Mouse (Mus musculus) neural tube, embryonic 12.5 days (tissue): ENCODE measurements around the gene Cobll1. TPM values are rescaled to one million over a fixed set of nuclear protein-coding genes. Genes with fewer than 3 reads are reported as not detected.

Experiments
- ATAC-seq: fragments of 200-750 bp; cut with Nextera tagmentation; 2 replicates; pipeline ENCODE4 v1.8.0; 2017; ENCODE audit warnings: low read depth, mild to moderate bottlenecking, moderate TSS enrichment, moderate library complexity; ENCODE audit not compliant: low FRiP score
- H3K27ac ChIP-seq: fragments of 300-500 bp; sonication (generic); 2 replicates; pipeline ENCODE4 v1.5.1; 2016
- H3K27me3 ChIP-seq: fragments of 300-500 bp; sonication (generic); replicated peaks from 2 replicates; pipeline ENCODE4 v1.6.1; 2016; ENCODE audit warnings: mild to moderate bottlenecking
- H3K36me3 ChIP-seq: fragments of 300-500 bp; sonication (generic); 2 replicates; pipeline ENCODE4 v1.6.1; 2016; ENCODE audit warnings: mild to moderate bottlenecking
- H3K4me1 ChIP-seq: fragments of 300-500 bp; sonication (generic); 2 replicates; pipeline ENCODE4 v1.6.1; 2016
- H3K4me2 ChIP-seq: fragments of 300-500 bp; sonication (generic); replicated peaks from 2 replicates; pipeline ENCODE4 v1.6.1; 2016; ENCODE audit warnings: mild to moderate bottlenecking
- H3K4me3 ChIP-seq: fragments of 300-500 bp; sonication (generic); 2 replicates; pipeline ENCODE4 v1.5.1; 2016
- H3K9ac ChIP-seq: fragments of 300-500 bp; sonication (generic); 2 replicates; pipeline ENCODE4 v1.6.1; 2016; ENCODE audit warnings: mild to moderate bottlenecking
- H3K9me3 ChIP-seq: fragments of 300-500 bp; sonication (generic); 2 replicates; pipeline ENCODE4 v1.6.1; 2016; ENCODE audit warnings: mild to moderate bottlenecking
- WGBS: fragments of 180-500 bp; shearing (Covaris S2); methylation state at CpG from one replicate; pipeline ENCODE4 v1.1.7; 2016; 5-methylcytosine and 5-hydroxymethylcytosine counted together
- polyA plus RNA-seq: library from polyadenylated mRNA; unstranded; fragments of >200 nt; fragmentation: Nextera tagmentation; extraction: Ambion mirVana; gene quantifications from 2 replicates; pipeline ENCODE4 v1.2.1, GENCODE M21; 2016

The Cobll1 gene
- polyA plus RNA-seq, 1 experiment from 2014 or later = 3.0 TPM

- Histone ChIP-seq H3K4me3 (no peak overlapping the region), H3K4me1 (no peaks in the 10 kb centered on the region), H3K27me3 (no peaks in the 10 kb centered on the region), H3K27ac (no peak overlapping the region), H3K9ac (no peak overlapping the region), H3K36me3 (no peaks in the 10 kb centered on the region), H3K4me2 (no peak overlapping the region), H3K9me3 (no peaks in the 10 kb centered on the region)
- no peak for ATAC-seq
- 80% methylated on average over 7 of the region's 7 CpGs for WGBS
Measured at GRCm38 (mm10) chr2:65228426-65228825, 10.8 kb downstream of the Cobll1 start.

GRCm38 (mm10) chr2:65227898-65228290 lies 11.3 kb downstream of the Cobll1 start:
- no peak for ATAC-seq
- WGBS = 86% methylated on average over 2 of the region's 2 CpGs

GRCm38 (mm10) chr2:65227154-65227897 lies 11.9 kb downstream of the Cobll1 start:
- WGBS = 89% methylated on average over 6 of the region's 6 CpGs
- Histone ChIP-seq H3K36me3 (no peaks in the 10 kb centered on the region), H3K4me1 (no peaks in the 10 kb centered on the region), H3K27ac (no peak overlapping the region), H3K9ac (no peak overlapping the region), H3K27me3 (no peaks in the 10 kb centered on the region), H3K4me2 (no peak overlapping the region), H3K9me3 (no peaks in the 10 kb centered on the region), H3K4me3 (no peak overlapping the region)
- ATAC-seq = no peak

More at GRCm38 (mm10) chr2:65227898-65228290, 11.3 kb downstream of the Cobll1 start:
- no peaks in the 10 kb centered on the region for H3K36me3 ChIP-seq
- H3K4me1 ChIP-seq = no peaks in the 10 kb centered on the region
- H3K9ac ChIP-seq = no peak overlapping the region
- no peak overlapping the region for H3K27ac ChIP-seq
- no peaks in the 10 kb centered on the region for H3K9me3 ChIP-seq
- no peaks in the 10 kb centered on the region for H3K27me3 ChIP-seq
- H3K4me2 ChIP-seq = no peak overlapping the region
- no peak overlapping the region for H3K4me3 ChIP-seq

- Histone ChIP-seq H3K4me2 (no peak overlapping the region), H3K4me3 (no peak overlapping the region)
- 93% methylated on average over 4 of the region's 4 CpGs for WGBS
Measured at GRCm38 (mm10) chr2:65226494-65226893, 12.7 kb downstream of the Cobll1 start.

GRCm38 (mm10) chr2:65223956-65224735 lies 15.1 kb downstream of the Cobll1 start:
- H3K27ac ChIP-seq = no peak overlapping the region
- H3K4me1 ChIP-seq = no peaks in the 10 kb centered on the region
- WGBS = 83% methylated on average over 12 of the region's 12 CpGs
- no peaks in the 10 kb centered on the region for H3K9me3 ChIP-seq
- no peaks in the 10 kb centered on the region for H3K36me3 ChIP-seq
- no peak overlapping the region for H3K4me3 ChIP-seq
- no peak overlapping the region for H3K9ac ChIP-seq
- no peaks in the 10 kb centered on the region for H3K27me3 ChIP-seq
- H3K4me2 ChIP-seq = no peak overlapping the region
- ATAC-seq = no peak

More at GRCm38 (mm10) chr2:65226494-65226893, 12.7 kb downstream of the Cobll1 start:
- Histone ChIP-seq H3K27ac (no peak overlapping the region), H3K9me3 (no peaks in the 10 kb centered on the region), H3K9ac (no peak overlapping the region), H3K36me3 (no peaks in the 10 kb centered on the region), H3K27me3 (no peaks in the 10 kb centered on the region), H3K4me1 (no peaks in the 10 kb centered on the region)
- no peak for ATAC-seq

GRCm38 (mm10) chr2:65223012-65223411 lies 16.2 kb downstream of the Cobll1 start:
- no peaks in the 10 kb centered on the region for H3K27me3 ChIP-seq
- no peak overlapping the region for H3K4me3 ChIP-seq
- H3K4me2 ChIP-seq = no peak overlapping the region
- 85% methylated on average over 8 of the region's 8 CpGs for WGBS
- no peaks in the 10 kb centered on the region for H3K36me3 ChIP-seq
- no peak overlapping the region for H3K9ac ChIP-seq
- no peaks in the 10 kb centered on the region for H3K9me3 ChIP-seq
- no peak overlapping the region for H3K27ac ChIP-seq
- ATAC-seq = no peak
- no peaks in the 10 kb centered on the region for H3K4me1 ChIP-seq

- H3K4me1 ChIP-seq = no peaks in the 10 kb centered on the region
- no peaks in the 10 kb centered on the region for H3K27me3 ChIP-seq
- H3K27ac ChIP-seq = no peak overlapping the region
- no peaks in the 10 kb centered on the region for H3K9me3 ChIP-seq
- H3K4me3 ChIP-seq = no peak overlapping the region
- no peak overlapping the region for H3K4me2 ChIP-seq
- ATAC-seq = no peak
- 89% methylated on average over 2 of the region's 2 CpGs for WGBS
- H3K36me3 ChIP-seq = no peaks in the 10 kb centered on the region
- no peak overlapping the region for H3K9ac ChIP-seq
Measured at GRCm38 (mm10) chr2:65221646-65222045, 17.6 kb downstream of the Cobll1 start.

- Histone ChIP-seq H3K36me3 (no peaks in the 10 kb centered on the region), H3K4me3 (no peak overlapping the region), H3K4me2 (no peak overlapping the region), H3K4me1 (no peaks in the 10 kb centered on the region), H3K9ac (no peak overlapping the region), H3K9me3 (no peaks in the 10 kb centered on the region), H3K27me3 (no peaks in the 10 kb centered on the region), H3K27ac (no peak overlapping the region)
- no peak for ATAC-seq
- 90% methylated on average over 1 of the region's 1 CpGs for WGBS
Measured at GRCm38 (mm10) chr2:65220563-65220962, 18.6 kb downstream of the Cobll1 start.

GRCm38 (mm10) chr2:65219375-65220135 lies 19.6 kb downstream of the Cobll1 start:
- ATAC-seq = no peak
- H3K9ac ChIP-seq = no peak overlapping the region
- H3K27me3 ChIP-seq = no peaks in the 10 kb centered on the region
- no peak overlapping the region for H3K27ac ChIP-seq
- H3K9me3 ChIP-seq = no peaks in the 10 kb centered on the region
- no peaks in the 10 kb centered on the region for H3K36me3 ChIP-seq
- no peak overlapping the region for H3K4me2 ChIP-seq
- no peak overlapping the region for H3K4me3 ChIP-seq
- WGBS = 88% methylated on average over 11 of the region's 11 CpGs
- H3K4me1 ChIP-seq = no peaks in the 10 kb centered on the region

- no peaks in the 10 kb centered on the region for H3K4me1 ChIP-seq
- no peak overlapping the region for H3K4me2 ChIP-seq
- no peaks in the 10 kb centered on the region for H3K27me3 ChIP-seq
- H3K4me3 ChIP-seq = no peak overlapping the region
- H3K9ac ChIP-seq = no peak overlapping the region
- H3K9me3 ChIP-seq = no peaks in the 10 kb centered on the region
- no peak overlapping the region for H3K27ac ChIP-seq
- no peak for ATAC-seq
- 85% methylated on average over 9 of the region's 9 CpGs for WGBS
- no peaks in the 10 kb centered on the region for H3K36me3 ChIP-seq
Measured at GRCm38 (mm10) chr2:65218318-65218717, 20.9 kb downstream of the Cobll1 start.

- Histone ChIP-seq H3K9ac (no peak overlapping the region), H3K4me1 (no peaks in the 10 kb centered on the region), H3K4me3 (no peak overlapping the region), H3K36me3 (no peaks in the 10 kb centered on the region), H3K27ac (no peak overlapping the region), H3K9me3 (no peaks in the 10 kb centered on the region), H3K27me3 (no peaks in the 10 kb centered on the region), H3K4me2 (no peak overlapping the region)
- ATAC-seq = no peak
- WGBS = 92% methylated on average over 6 of the region's 6 CpGs
Measured at GRCm38 (mm10) chr2:65217677-65218076, 21.5 kb downstream of the Cobll1 start.

GRCm38 (mm10) chr2:65216163-65216562 lies 23.0 kb downstream of the Cobll1 start:
- Histone ChIP-seq H3K27ac (no peak overlapping the region), H3K4me2 (no peak overlapping the region), H3K9me3 (no peaks in the 10 kb centered on the region), H3K4me1 (no peaks in the 10 kb centered on the region), H3K36me3 (no peaks in the 10 kb centered on the region), H3K27me3 (no peaks in the 10 kb centered on the region), H3K9ac (no peak overlapping the region), H3K4me3 (no peak overlapping the region)
- ATAC-seq = no peak
